Mouse (Mus musculus): ENCODE measurements around the gene Gars. TPM values are rescaled to one million over a fixed set of nuclear protein-coding genes. Genes with fewer than 3 reads are reported as not detected.

Gene Gars
- total RNA-seq, 2 experiments from 2014 or later = 177 to 185 TPM

GRCm38 (mm10) chr6:55081379-55081778 is 43.6 kb downstream of the Gars start:
- intact Hi-C loops (cut with DNase I) = no loop called here
- peak in 1 of 2 experiments; percentile 6 for DNase-seq (ENCODE audit: extremely low spot score in 1 of 2, low spot score in 2 of 2)

GRCm38 (mm10) chr6:55082261-55083051 is 44.6 kb downstream of the Gars start:
- intact Hi-C loops (cut with DNase I) = no loop called here
- DNase-seq (ENCODE audit: extremely low spot score in 1 of 2, low spot score in 2 of 2) = peak in 1 of 2 experiments; percentile 8

GRCm38 (mm10) chr6:55087355-55087754 is 49.5 kb downstream of the Gars start:
- intact Hi-C loops (cut with DNase I) = no loop called here
- DNase-seq (ENCODE audit: extremely low spot score in 1 of 2, low spot score in 2 of 2) = peak in 1 of 2 experiments; percentile 11

- intact Hi-C loops (cut with DNase I) = no loop called here
- DNase-seq (ENCODE audit: extremely low spot score in 1 of 2, low spot score in 2 of 2) = no peak
Observed at GRCm38 (mm10) chr6:55090639-55091038, 52.8 kb downstream of the Gars start.

- intact Hi-C loops (cut with DNase I) = no loop called here
- DNase-seq (ENCODE audit: extremely low spot score in 1 of 2, low spot score in 2 of 2) = no peak
Observed at GRCm38 (mm10) chr6:55091396-55091795, 53.6 kb downstream of the Gars start.

- intact Hi-C loops (cut with DNase I) = no loop called here
- no peak for DNase-seq (ENCODE audit: extremely low spot score in 1 of 2, low spot score in 2 of 2)
Observed at GRCm38 (mm10) chr6:55093431-55094146, 55.8 kb downstream of the Gars start.

GRCm38 (mm10) chr6:55098030-55098429 is 60.2 kb downstream of the Gars start:
- intact Hi-C loops (cut with DNase I) = no loop called here
- no peak for DNase-seq (ENCODE audit: extremely low spot score in 1 of 2, low spot score in 2 of 2)

- no peak for DNase-seq (ENCODE audit: extremely low spot score in 1 of 2, low spot score in 2 of 2)
- intact Hi-C loops (cut with DNase I) = no loop called here
Observed at GRCm38 (mm10) chr6:55098603-55099002, 60.8 kb downstream of the Gars start.

GRCm38 (mm10) chr6:55108358-55108757 is 70.6 kb downstream of the Gars start:
- intact Hi-C loops (cut with DNase I) = no loop called here
- DNase-seq (ENCODE audit: extremely low spot score in 1 of 2, low spot score in 2 of 2) = peak in 1 of 2 experiments; percentile 47

GRCm38 (mm10) chr6:55117325-55118109 is 79.7 kb downstream of the Gars start:
- DNase-seq (ENCODE audit: extremely low spot score in 1 of 2, low spot score in 2 of 2) = peak in 1 of 2 experiments; percentile 40
- intact Hi-C loops (cut with DNase I) = no loop called here

GRCm38 (mm10) chr6:55123056-55123455 is 85.2 kb downstream of the Gars start:
- intact Hi-C loops (cut with DNase I) = no loop called here
- DNase-seq (ENCODE audit: extremely low spot score in 1 of 2, low spot score in 2 of 2) = no peak

GRCm38 (mm10) chr6:55126576-55126975 is 88.8 kb downstream of the Gars start:
- DNase-seq (ENCODE audit: extremely low spot score in 1 of 2, low spot score in 2 of 2) = no peak
- intact Hi-C loops (cut with DNase I) = no loop called here

- intact Hi-C loops (cut with DNase I) = no loop called here
- DNase-seq (ENCODE audit: extremely low spot score in 1 of 2, low spot score in 2 of 2) = no peak
Observed at GRCm38 (mm10) chr6:55128391-55128790, 90.6 kb downstream of the Gars start.

Other genes starting within 250 kb of the Gars start
- 10 to 100 TPM; 31.7 to 35.2 TPM for gene Znrf2, start 221.1 kb upstream of the Gars start, total RNA-seq (2021)
- 1 to 10 TPM; 2.5 to 2.7 TPM for gene Nod1, start 65.4 kb upstream of the Gars start, total RNA-seq (2021)
- 10 to 100 TPM; 28.2 to 29.4 TPM for gene Ggct, start 45.1 kb upstream of the Gars start, total RNA-seq (2021)
- 1 to 10 TPM; 3.2 to 3.6 TPM for gene Crhr2, start 95.0 kb downstream of the Gars start, total RNA-seq (2021)
- not detected for gene Inmt, start 137.0 kb downstream of the Gars start, total RNA-seq (2021)
- 10 to 100 TPM; 11.7 to 12.2 TPM for gene Mindy4, start 165.4 kb downstream of the Gars start, total RNA-seq (2021)

Data from left cerebral cortex, postnatal 10 days (tissue).